Mouse (Mus musculus): ENCODE results near the gene Trabd2b. TPM values are rescaled to one million over a fixed set of nuclear protein-coding genes. Genes with fewer than 3 reads are reported as not detected.

The Trabd2b gene
- total RNA-seq, 1 experiment: 0.31 TPM

- in situ Hi-C loops (cut with MboI; ENCODE audit: low sequenced_read_pairs in 2 of 2, unreplicated experiment in 2 of 2): no loop called here
- Histone ChIP-seq H3K4me3 (ENCODE audit: insufficient read depth in 1 of 2, low read depth in 1 of 2, low read length in 2 of 2, poor library complexity in 1 of 2, severe bottlenecking in 1 of 2) (no peak overlapping the region), H3K4me1 (ENCODE audit: control insufficient read depth in 2 of 2, insufficient read depth in 2 of 2, low read length in 2 of 2, poor library complexity in 1 of 2) (no peaks in the 10 kb centered on the region), H3K9ac (ENCODE audit: insufficient read depth, low read depth, low read length, poor library complexity, severe bottlenecking) (no peak overlapping the region), H3K27ac (ENCODE audit: insufficient read depth, low read depth, low read length, poor library complexity, severe bottlenecking) (no peak overlapping the region), H3K9me3 (ENCODE audit: control insufficient read depth, insufficient read depth, low read depth, low read length) (no peaks in the 10 kb centered on the region), H3K36me3 (ENCODE audit: control insufficient read depth, insufficient read depth, low read length, poor library complexity, severe bottlenecking) (no peaks in the 10 kb centered on the region)
- TF ChIP-seq ZNF384 (IDR thresholded peaks at IDR 0.05; ENCODE audit: low read depth, low read length): no peak
- TF ChIP-seq HCFC1 (IDR thresholded peaks at IDR 0.05; ENCODE audit: borderline replicate concordance, insufficient read depth, low read length): no peak
- no peak for TF ChIP-seq ZC3H11A (IDR thresholded peaks at IDR 0.05; ENCODE audit: borderline replicate concordance, low read depth, low read length)
- TF ChIP-seq CHD2 (IDR thresholded peaks at IDR 0.05; ENCODE audit: low read depth, low read length): no peak
- no peak for TF ChIP-seq MAFK (IDR thresholded peaks at IDR 0.05; ENCODE audit: insufficient read depth, low read depth, low read length)
- no peak for DNase-seq (ENCODE audit: low read depth, low spot score)
Measured at GRCm38 (mm10) chr4:114647689-114648088, 241.2 kb downstream of the Trabd2b start.

GRCm38 (mm10) chr4:114648532-114649074, 242.1 kb downstream of the Trabd2b start:
- Histone ChIP-seq H3K27ac (ENCODE audit: insufficient read depth, low read depth, low read length, poor library complexity, severe bottlenecking) (no peak overlapping the region), H3K9me3 (ENCODE audit: control insufficient read depth, insufficient read depth, low read depth, low read length) (no peaks in the 10 kb centered on the region), H3K4me1 (ENCODE audit: control insufficient read depth in 2 of 2, insufficient read depth in 2 of 2, low read length in 2 of 2, poor library complexity in 1 of 2) (no peaks in the 10 kb centered on the region), H3K4me3 (ENCODE audit: insufficient read depth in 1 of 2, low read depth in 1 of 2, low read length in 2 of 2, poor library complexity in 1 of 2, severe bottlenecking in 1 of 2) (peak overlapping the region; percentile 17 to 42; a peak in 3 of 4 replicates), H3K9ac (ENCODE audit: insufficient read depth, low read depth, low read length, poor library complexity, severe bottlenecking) (no peak overlapping the region), H3K36me3 (ENCODE audit: control insufficient read depth, insufficient read depth, low read length, poor library complexity, severe bottlenecking) (no peaks in the 10 kb centered on the region)
- no peak for DNase-seq (ENCODE audit: low read depth, low spot score)
- TF ChIP-seq HCFC1 (IDR thresholded peaks at IDR 0.05; ENCODE audit: borderline replicate concordance, insufficient read depth, low read length) (no peak), ZC3H11A (IDR thresholded peaks at IDR 0.05; ENCODE audit: borderline replicate concordance, low read depth, low read length) (no peak), ZNF384 (IDR thresholded peaks at IDR 0.05; ENCODE audit: low read depth, low read length) (no peak), MAFK (IDR thresholded peaks at IDR 0.05; ENCODE audit: insufficient read depth, low read depth, low read length) (no peak), CHD2 (IDR thresholded peaks at IDR 0.05; ENCODE audit: low read depth, low read length) (no peak)
- in situ Hi-C loops (cut with MboI; ENCODE audit: low sequenced_read_pairs in 2 of 2, unreplicated experiment in 2 of 2): no loop called here

- no peak overlapping the region for H3K27ac ChIP-seq (ENCODE audit: insufficient read depth, low read depth, low read length, poor library complexity, severe bottlenecking)
- in situ Hi-C loops (cut with MboI; ENCODE audit: low sequenced_read_pairs in 2 of 2, unreplicated experiment in 2 of 2): loop anchor here in 1 of 2 experiments (25.0 kb wide), 1 partner anchor 262 kb away; the partner anchor contains the start of gene Foxd2
- TF ChIP-seq ZNF384 (IDR thresholded peaks at IDR 0.05; ENCODE audit: low read depth, low read length) (no peak), HCFC1 (IDR thresholded peaks at IDR 0.05; ENCODE audit: borderline replicate concordance, insufficient read depth, low read length) (no peak), ZC3H11A (IDR thresholded peaks at IDR 0.05; ENCODE audit: borderline replicate concordance, low read depth, low read length) (no peak), MAFK (IDR thresholded peaks at IDR 0.05; ENCODE audit: insufficient read depth, low read depth, low read length) (no peak), CHD2 (IDR thresholded peaks at IDR 0.05; ENCODE audit: low read depth, low read length) (no peak)
- no peak overlapping the region for H3K9ac ChIP-seq (ENCODE audit: insufficient read depth, low read depth, low read length, poor library complexity, severe bottlenecking)
- H3K4me3 ChIP-seq (ENCODE audit: insufficient read depth in 1 of 2, low read depth in 1 of 2, low read length in 2 of 2, poor library complexity in 1 of 2, severe bottlenecking in 1 of 2): no peak overlapping the region
- H3K9me3 ChIP-seq (ENCODE audit: control insufficient read depth, insufficient read depth, low read depth, low read length): no peaks in the 10 kb centered on the region
- no peak for DNase-seq (ENCODE audit: low read depth, low spot score)
- no peaks in the 10 kb centered on the region for H3K36me3 ChIP-seq (ENCODE audit: control insufficient read depth, insufficient read depth, low read length, poor library complexity, severe bottlenecking)
- no peaks in the 10 kb centered on the region for H3K4me1 ChIP-seq (ENCODE audit: control insufficient read depth in 2 of 2, insufficient read depth in 2 of 2, low read length in 2 of 2, poor library complexity in 1 of 2)
Measured at GRCm38 (mm10) chr4:114650551-114650950, 244.0 kb downstream of the Trabd2b start.

DNA sequence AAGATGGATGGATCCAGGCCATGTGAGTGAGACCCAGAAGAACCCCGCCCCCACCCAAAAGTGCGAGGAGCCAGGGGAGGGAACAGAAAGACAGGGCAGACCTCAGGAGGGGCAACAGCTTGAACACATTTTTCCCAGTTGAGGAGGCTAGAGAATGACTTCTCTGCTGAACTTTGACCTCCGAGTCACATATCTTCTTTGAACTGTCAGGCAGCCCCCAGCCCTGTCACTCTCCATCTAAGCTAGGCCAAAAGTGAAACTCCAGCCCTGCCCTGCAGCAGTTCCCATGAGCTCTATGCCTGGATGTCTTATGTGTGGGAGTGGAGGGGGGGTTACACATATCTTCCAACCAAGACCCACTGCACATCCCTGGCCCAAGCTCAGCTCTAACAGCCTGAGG, 244.5 kb downstream of the Trabd2b start:
- H3K27ac ChIP-seq (ENCODE audit: insufficient read depth, low read depth, low read length, poor library complexity, severe bottlenecking): no peak overlapping the region
- TF ChIP-seq CHD2 (IDR thresholded peaks at IDR 0.05; ENCODE audit: low read depth, low read length): no peak
- TF ChIP-seq ZC3H11A (IDR thresholded peaks at IDR 0.05; ENCODE audit: borderline replicate concordance, low read depth, low read length): no peak
- no peak for TF ChIP-seq HCFC1 (IDR thresholded peaks at IDR 0.05; ENCODE audit: borderline replicate concordance, insufficient read depth, low read length)
- no peak overlapping the region for H3K9ac ChIP-seq (ENCODE audit: insufficient read depth, low read depth, low read length, poor library complexity, severe bottlenecking)
- no peak for DNase-seq (ENCODE audit: low read depth, low spot score)
- no peaks in the 10 kb centered on the region for H3K9me3 ChIP-seq (ENCODE audit: control insufficient read depth, insufficient read depth, low read depth, low read length)
- in situ Hi-C loops (cut with MboI; ENCODE audit: low sequenced_read_pairs in 2 of 2, unreplicated experiment in 2 of 2): loop anchor here in 1 of 2 experiments (25.0 kb wide), 1 partner anchor 261 kb away; the partner anchor contains the start of gene Foxd2
- H3K4me3 ChIP-seq (ENCODE audit: insufficient read depth in 1 of 2, low read depth in 1 of 2, low read length in 2 of 2, poor library complexity in 1 of 2, severe bottlenecking in 1 of 2): no peak overlapping the region
- no peaks in the 10 kb centered on the region for H3K4me1 ChIP-seq (ENCODE audit: control insufficient read depth in 2 of 2, insufficient read depth in 2 of 2, low read length in 2 of 2, poor library complexity in 1 of 2)
- no peaks in the 10 kb centered on the region for H3K36me3 ChIP-seq (ENCODE audit: control insufficient read depth, insufficient read depth, low read length, poor library complexity, severe bottlenecking)

Data from ES-E14 (cell line).